Mouse (Mus musculus): ENCODE results near the gene Ascc3.

The Ascc3 gene

DNA sequence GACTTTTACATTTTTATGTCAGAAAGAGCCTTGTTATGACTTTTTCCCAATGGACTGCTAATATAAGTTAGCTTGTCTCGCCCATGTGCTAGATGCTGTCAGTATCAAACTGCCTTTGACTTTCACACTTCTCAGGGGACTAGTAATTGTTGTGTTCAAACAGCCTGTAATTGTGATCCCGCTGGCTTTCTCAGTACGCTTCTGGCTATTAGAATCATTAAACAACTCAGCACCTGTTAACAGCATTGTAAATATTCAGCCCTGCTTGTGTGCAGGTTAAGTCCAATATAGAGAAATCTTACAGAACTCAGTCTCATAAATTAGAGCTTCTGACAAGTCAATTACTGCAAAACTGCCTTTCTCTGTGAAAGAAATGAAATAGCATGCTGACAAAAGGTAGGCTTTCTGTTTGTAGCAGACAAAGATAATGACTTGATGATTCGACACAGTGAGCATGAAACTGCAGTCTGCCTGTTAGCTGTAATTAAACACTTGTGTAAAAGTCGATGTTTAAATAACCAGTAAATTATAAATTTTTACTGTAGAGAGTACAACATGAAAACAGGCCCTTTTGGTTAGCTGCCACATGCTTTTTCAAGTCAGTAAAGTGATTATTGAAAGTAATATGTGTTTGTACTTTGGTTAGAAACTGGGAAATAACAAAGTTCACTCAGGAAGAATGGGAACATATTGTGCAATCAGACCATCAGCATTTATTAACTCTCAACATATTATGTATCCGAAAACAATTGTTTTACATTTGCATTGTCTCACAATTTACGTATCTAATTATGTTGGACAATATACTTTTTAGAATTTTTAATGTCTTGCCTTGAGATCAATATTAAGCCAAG, 171.2 kb downstream of the Ascc3 start:
- DNase-seq (ENCODE audit: low read depth) = peak; percentile 53

DNA sequence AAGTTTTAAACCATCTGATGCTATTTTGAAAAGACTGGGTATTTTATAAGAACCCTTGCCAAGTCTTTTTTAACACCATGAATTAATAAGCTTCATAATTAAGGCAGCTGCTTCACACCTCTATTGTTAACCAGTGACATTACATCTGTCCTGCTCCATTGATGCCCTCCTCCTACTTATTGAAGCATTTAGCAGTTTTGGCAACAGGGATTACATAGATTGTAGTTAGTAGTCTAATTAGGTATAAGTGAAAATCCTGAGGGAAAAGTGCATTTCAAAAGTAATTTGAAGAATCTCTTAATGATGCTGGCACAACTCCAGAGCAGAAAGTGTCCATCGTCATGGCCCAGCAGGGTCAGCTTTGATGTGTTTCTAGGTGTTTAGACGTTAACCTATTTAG, 180.3 kb downstream of the Ascc3 start:
- no peak for DNase-seq (ENCODE audit: low read depth)

DNA sequence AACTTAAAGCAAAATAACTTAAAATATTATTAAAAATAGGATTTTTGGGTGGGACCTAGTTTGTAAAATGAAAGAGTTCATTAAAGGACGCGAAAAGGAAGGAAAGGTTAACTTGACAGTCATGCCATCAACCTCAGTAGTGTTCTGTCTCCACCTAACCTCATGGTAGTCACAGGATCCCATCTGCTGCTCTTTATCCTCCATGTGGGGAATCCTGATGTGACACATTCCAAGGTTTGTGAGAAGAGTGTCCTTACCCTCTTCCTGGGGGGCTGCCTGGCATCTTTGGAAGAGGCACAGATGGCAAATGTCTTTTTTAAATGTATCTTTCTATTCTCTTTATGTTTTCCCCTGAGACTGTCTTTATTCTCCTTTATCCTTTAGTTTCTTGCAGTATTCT, 181.4 kb downstream of the Ascc3 start:
- no peak for DNase-seq (ENCODE audit: low read depth)

DNA sequence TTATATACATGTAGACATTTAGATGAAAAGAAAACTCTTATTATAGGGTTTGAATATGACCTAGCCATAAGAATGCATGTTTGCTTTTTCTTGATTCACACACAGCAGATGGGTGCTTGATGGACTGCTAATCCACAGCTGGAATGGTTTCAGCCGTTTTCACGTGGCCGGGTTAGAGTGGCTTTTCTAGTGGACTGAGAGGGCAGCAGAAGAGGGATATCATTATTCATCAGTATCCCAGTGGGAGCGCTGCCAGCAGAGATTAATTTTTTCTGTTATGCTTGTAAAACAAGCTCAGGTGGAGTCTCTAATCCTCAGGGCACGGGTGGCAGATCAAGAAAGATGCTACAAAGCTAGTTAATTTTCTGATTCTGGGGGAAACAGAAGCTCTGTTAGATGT, 200.4 kb downstream of the Ascc3 start:
- DNase-seq (ENCODE audit: low read depth) = no peak

DNA sequence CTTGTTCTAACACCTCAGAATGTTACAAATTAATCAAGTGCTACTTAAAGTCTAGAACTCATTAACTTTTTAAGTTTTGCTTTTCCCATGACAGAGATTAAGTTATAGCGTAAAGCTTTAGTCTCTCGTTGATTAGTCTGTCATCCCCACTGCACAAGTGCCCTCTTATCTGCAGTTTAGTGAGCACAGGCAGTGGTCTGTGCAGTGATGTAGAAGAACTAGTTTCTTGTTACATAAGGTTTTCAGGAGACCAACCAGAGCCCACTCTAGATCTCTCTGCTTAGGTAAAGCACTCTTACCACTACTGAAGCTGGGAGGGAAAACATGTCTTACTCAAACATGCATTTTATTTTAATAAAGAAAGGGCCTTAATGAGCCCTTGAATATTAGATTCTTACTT, 209.1 kb downstream of the Ascc3 start:
- DNase-seq (ENCODE audit: low read depth) = no peak

DNA sequence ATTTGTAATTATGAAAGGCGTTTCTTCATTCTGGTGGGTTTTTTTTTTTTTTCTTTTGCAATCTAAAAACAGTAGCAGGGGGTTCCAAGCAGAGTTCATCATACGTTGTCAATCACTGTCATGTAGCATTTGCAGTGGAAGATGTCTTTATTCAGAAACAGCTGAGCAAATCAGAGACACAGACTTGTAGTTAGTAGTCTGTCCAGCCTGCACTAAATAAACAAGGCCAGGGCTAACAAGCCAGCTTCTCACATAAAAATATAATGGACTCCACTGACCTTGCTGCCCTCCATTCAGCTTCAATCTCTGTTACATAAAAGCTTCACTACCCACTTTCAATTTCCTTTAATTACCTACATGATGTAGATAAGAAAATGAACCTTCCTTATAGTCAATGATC, 209.9 kb downstream of the Ascc3 start:
- no peak for DNase-seq (ENCODE audit: low read depth)

DNA sequence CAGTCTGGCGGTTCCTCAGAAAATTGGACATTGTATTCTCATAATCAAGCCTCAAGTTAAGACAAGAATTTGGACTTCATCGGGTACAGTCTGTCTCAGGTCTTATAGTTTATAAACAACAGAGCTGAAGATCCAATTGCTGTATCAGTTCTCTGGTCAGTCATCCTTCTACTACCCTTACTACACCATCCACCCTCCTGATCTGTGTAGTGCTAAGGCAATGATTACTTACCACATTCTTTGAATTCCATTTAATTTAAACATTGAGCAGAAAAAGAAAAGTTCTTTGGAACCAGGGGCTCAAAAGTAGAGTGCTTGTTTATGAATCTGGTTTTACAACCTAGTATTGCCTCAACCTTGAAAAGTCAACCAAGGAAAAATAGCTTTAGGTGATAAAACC, 213.7 kb downstream of the Ascc3 start:
- no peak for DNase-seq (ENCODE audit: low read depth)

DNA sequence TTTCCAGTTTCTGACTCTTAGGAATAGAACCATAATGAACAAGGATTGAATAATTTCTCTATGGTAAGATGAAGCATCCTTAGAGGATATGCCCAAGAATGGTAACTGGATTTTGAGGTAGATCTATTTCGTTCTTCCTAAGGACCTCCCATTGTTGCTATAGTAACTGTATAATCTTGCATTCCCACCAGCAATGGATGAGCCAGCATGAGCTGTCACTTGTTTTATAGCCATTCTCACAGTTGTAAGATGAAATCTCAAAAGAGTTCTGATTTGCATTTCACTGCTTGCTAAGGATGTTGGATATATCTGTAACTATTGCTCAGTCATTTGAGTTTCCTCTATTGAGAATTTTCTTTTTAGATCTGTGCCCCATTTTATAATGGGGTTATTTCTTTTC, 229.9 kb downstream of the Ascc3 start:
- DNase-seq (ENCODE audit: low read depth) = no peak

DNA sequence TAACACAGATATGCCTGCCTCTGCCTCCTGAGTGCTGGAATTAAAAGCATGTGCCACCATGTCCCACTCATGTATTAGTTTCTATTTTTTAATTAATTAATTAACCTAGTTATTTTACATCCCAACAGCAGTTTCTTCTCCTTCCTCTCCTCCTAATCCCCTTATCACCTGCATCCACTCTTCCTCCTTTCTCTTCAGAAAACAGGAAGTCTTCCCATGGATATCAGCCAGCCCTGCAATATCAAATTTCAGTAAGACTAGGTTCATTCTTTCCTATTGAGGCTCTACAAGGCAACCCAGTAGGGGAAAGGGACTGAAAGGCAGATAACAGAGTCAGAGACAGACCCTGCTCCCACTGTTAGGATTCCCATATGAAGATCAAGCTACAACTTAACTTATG, 234.4 kb downstream of the Ascc3 start:
- DNase-seq (ENCODE audit: low read depth) = peak; percentile 12

DNA sequence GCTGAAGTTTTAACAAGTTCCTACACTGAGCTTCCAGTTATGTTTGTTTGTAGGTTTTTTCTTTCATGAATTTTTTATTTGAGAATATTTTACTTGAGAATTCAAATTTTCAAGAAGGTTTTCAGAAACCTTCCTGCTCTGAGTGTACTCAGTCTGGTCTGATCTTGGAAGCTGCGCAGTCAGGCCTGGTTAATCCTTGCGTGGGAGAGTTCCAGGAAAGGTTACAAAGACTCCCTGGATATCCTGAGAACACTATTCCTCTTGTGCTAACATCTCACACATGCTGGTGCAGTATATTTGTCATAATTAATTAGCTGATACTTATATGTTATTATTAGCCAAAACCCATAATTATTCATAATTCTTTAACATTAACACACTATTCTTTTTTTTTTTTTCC, 242.1 kb downstream of the Ascc3 start:
- DNase-seq (ENCODE audit: low read depth) = no peak

DNA sequence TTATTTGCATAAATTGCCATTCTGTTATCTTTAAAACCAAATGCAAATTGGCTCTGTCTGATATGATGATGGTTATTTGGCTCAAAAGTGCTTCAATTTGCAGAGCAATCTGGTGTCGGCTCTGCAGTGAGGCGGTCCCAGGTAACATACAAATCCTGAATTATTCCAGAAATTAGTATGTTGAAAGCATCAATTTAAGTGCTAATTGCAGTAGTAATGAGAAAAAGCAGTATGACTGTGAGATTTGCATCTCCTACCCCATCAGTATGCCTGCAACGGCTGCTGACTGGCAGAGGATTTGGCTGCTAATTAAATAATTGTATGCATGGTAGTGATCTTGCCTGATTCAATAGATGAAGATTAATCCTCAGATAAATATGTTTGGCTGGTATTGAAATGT, 250.9 kb downstream of the Ascc3 start:
- DNase-seq (ENCODE audit: low read depth) = no peak

DNA sequence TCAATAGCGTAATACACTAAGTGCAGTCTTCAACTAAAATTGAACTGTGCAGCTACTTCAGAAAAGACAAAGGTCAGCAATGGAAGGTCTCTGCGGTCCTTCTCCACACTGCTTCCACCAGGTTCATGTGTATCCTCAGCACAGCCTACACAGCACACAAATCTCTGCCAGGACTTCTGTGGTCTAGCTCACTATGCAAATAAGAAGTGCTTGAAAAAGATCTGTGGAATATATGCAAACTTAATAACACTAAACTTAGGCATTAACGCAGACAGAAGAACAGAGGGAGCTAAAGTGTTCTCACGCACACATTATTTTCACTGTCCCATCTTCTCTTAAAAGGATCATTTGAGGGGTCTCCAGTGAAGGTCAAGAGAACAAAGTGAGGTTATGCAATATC, 275.7 kb downstream of the Ascc3 start:
- no peak for DNase-seq (ENCODE audit: low read depth)

DNA sequence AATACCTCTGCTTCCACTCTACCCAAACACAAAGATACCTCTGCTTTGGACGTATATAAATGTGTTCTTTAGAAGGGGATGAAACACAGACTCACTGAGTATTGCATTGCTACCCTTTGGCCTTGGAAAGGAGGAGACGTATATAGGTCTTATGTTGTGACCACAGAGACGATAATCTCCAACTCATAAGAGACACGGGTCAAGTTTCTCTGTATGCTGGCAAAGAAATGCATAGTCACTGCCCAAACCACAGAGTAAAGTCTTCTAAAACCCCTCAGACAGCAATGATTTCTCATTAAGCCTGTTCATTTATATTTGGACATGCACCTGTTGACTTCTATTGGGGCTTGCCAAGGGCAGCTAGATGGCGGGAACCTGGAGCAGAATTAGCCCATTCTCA, 284.5 kb downstream of the Ascc3 start:
- peak; percentile 88 for DNase-seq (ENCODE audit: low read depth)

DNA sequence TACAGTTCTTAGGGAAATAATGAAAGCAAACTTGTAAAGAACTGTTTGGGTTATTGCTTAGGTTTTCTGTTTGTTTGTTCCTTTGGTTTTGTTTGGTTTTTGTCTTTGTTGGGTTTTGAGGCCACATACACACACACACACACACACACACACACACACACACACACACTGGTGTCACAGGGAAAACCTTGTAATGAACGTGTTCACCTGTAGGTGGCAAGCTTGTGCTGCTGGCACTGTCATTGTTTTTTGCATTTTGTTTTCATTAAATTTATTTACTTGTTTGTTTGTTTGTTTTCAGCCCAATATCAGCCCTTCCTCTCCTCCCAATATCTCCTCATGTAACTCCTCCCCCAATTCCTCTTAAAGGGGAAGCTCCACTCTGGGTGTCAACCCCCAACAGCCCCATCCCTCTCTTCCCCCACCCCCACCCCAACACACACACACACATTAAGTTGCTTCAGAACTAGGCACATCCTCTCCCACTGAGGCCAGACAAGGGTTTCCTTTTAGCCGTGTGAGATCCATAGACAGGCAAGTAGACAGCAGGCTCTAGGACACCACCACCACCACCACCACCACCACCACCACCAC, 289.1 kb downstream of the Ascc3 start:
- DNase-seq (ENCODE audit: low read depth) = peak; percentile 43

DNA sequence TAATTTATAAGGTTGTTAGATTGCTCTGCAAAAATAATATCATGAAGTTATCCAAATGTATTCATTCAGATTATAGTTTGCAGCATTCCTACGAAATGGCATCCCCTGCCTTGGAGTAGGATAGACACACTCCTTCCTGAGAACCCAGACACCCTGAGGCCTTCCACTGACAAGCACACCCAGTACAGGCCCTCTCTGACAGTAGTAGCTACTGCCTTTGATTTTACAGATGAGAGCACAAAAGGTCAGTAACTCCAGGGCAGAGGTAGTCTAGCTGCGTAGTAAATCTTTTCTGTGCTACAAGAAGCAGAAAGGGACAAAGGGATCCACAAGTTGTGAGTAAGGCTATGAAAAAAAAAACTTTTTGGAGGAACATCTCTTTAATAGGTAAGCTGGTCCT, 289.9 kb downstream of the Ascc3 start:
- DNase-seq (ENCODE audit: low read depth) = no peak

DNA sequence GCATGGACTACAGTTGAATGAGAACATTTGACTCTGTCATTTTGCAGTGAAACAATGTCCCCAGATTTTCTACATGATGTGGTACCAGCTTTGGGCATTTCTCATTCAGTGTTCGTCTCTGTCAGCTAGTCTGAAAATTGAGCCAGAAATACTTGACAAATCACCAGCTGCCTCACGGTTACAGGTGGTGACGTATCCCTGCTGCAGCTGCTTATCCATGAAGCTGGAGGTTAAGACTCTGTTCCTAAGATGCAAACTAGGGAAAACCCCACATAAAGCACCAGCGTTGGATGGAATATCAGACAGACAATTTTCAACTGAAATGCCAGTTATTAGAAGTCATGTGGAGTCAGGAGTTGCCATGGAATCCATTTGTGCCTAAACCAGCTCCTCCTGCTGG, 293.8 kb downstream of the Ascc3 start:
- DNase-seq (ENCODE audit: low read depth) = no peak

DNA sequence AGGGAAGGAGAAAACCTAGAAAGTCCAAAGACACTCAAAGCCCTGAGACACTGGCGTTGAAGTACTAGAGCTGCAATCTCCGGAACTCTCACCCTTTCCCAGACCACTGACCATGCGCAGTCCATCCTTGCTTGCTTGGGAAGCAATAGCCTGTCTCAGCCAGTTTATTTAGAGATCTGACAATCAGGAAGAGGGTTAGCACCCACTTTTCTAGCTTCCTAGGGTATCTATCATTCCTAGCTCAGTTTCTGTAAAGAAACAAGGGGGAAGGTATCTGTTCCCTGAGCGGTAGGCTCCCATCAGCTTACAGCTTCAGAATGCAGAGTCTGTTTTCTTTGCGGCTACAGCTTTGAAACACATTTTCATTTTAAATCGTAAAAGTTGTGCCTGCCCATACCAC, 298.2 kb downstream of the Ascc3 start:
- no peak for DNase-seq (ENCODE audit: low read depth)

DNA sequence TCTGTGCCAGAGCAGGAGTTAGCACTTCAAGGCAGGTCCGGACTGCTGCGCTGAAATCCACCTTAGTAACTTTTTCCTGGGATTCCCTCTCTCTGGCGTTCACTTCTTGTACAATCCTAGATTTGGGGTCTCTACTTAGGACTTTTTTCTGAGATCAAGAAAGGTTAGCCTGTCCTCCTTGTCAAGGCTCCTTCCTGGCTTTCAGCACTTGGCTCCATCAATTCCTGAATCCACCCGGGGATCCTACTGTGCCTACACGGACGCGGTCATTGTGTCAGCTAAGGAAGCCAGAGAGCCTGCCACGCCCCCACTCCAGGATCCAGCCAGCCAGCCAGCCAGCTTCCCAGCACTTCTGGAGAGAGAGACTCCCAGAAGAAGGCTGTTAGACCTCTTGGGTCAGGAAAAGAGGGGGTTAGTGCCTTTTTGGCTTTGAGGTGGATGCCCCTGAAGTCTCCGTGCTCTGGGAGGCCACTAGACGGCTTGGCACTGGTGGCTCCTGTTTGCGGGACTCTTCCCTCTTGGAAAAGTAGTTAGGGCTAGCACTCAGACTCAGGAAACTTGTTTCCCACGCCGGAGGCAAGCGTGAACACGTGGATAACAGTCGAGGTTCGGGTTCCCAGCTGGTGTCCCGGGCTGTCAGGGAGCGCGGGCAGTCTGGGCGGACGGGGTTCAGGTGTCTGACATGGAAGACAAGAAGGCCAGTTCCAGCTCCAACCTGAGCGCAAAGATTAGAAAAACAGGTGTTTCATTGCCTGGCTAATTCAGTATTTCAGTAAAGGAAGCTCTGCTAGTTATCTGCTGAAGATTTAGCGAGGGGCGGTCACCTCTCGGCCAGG, 299.6 kb downstream of the Ascc3 start:
- no peak for DNase-seq (ENCODE audit: low read depth)

DNA sequence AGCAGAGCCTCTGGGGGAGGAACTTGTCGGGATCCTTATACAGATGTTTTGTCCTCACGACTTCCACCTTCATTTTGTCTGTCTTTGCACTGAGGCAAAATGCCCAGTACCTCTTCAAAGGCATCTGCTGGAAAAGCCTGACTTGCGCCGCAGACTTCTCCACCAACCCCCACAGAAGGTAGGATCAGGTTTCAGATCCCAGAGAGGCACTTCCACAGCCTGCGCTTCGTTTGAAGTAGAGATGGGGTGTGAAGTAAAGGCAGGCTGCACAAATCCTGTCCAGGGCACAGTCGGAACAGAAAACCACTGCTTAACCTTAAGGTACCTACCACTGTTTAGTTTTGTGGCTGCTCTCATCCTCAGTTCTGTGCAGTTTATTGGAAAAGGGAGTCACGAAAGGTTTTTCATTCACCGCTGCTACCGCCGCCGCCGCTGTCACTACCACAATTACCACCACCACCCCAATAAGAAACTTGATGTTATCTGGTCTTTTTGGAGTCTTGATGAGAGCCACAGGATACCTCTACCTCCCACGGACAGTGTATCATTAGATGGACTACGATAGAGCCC, 300.4 kb downstream of the Ascc3 start:
- DNase-seq (ENCODE audit: low read depth) = no peak

DNA sequence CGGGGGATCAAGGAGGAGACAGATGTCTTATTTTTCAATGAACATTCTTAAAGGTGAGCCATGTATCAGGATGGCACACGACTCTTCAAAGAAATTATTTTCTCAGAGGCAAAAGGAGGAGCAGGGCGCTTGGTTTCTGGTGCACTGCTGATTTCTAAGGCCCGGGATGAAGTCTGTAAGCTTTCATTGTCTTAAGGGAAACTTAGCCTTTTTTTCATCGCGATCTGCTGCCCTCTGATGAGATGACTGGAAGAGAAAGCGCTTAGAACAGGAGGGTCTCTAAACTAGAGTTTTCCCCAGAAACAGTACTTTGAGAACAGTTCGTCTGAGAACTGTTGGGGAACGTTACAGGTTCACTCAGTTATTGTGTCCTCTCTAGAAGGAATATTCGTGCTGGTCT, 301.1 kb downstream of the Ascc3 start:
- DNase-seq (ENCODE audit: low read depth) = no peak

DNA sequence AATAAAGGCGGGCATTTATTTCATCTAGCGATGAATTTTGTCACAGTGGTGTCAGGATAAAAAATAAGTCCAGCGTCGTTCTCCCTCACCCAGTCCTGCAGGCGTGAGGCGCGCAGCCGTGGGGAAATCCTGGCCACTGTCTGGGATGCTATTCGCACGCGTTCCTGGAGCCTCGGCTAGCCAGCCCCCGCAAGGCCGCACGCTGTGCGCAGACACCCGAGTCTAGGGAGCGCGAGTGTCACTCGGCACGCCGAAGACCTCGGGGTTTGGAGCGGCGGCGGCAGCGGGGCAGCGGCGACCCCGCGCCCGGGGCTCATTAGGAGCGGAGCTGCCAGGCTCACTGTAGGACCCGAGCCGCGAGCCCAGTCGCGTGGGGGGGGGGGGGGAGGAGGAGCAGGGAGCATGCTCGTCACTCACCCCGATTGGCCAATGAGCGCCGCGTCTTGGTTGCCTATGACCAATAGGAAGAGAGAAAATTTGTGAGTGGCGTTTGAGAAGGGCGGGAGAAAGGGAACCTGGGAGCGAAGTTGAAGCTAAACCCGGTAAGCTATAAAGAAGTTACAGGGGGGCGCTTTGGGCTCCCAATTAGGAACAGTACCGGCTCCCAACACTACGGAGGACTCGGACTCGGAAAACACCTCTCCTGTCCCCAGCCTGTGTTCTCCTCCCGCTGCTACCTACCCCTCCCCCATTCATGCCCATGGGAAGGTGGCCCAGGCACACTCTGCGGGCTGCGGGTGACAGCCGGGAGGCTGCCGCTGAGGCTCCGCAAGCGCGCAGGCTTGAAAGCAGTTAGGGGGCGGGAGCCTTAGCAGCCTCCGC, 301.9 kb downstream of the Ascc3 start, which contains the start of gene Sim1:
TSS of gene Sim1 (plus strand) at position 585 of the 822 bp plus-strand sequence.
- no peak for DNase-seq (ENCODE audit: low read depth)
